Mouse (Mus musculus) G1E (cell line): ENCODE data around the gene Tnf. TPM values are rescaled to one million over a fixed set of nuclear protein-coding genes. Genes with fewer than 3 reads are reported as not detected.

ENCODE experiments used
- ATAC-seq: 2 replicates; pipeline ENCODE4 v1.8.0; 2016; ENCODE audit warnings: mild to moderate bottlenecking; ENCODE audit not compliant: insufficient number of reproducible peaks, poor library complexity, low FRiP score, severe bottlenecking; ENCODE audit errors: extremely low read depth
- DNase-seq: peaks from one replicate; pipeline ENCODE4 v3.0.0; 2012; ENCODE audit warnings: low spot score
- H3K27me3 ChIP-seq: 2 replicates; pipeline ENCODE4 v1.6.1; 2012; ENCODE audit warnings: mild to moderate bottlenecking, low read length, inconsistent platforms; ENCODE audit not compliant: insufficient read depth
- H3K36me3 ChIP-seq: replicated peaks from 2 replicates; pipeline ENCODE3; 2012; ENCODE audit warnings: mild to moderate bottlenecking, inconsistent platforms
- H3K4me1 ChIP-seq: 2 replicates; pipeline ENCODE4 v1.6.1; 2012; ENCODE audit warnings: low read depth, low read length, inconsistent platforms, mixed read lengths; ENCODE audit not compliant: insufficient read depth
- H3K4me3 ChIP-seq: 2 replicates; pipeline ENCODE4 v1.5.1; 2012; ENCODE audit warnings: low read depth, mild to moderate bottlenecking, inconsistent platforms, low read length, moderate library complexity, mixed read lengths
- H3K9me3 ChIP-seq: replicated peaks from 2 replicates; pipeline ENCODE4 v1.6.1; 2012; ENCODE audit warnings: inconsistent platforms
- CTCF ChIP-seq: IDR thresholded peaks from 2 replicates; pipeline ENCODE4 v1.5.1; 2012; ENCODE audit warnings: low read depth, low read length, inconsistent platforms, mixed read lengths
- GATA1 ChIP-seq: IDR thresholded peaks from 2 replicates; pipeline ENCODE4 v1.6.1; 2012; ENCODE audit warnings: borderline replicate concordance, low read length, inconsistent platforms, mixed read lengths
- GATA2 ChIP-seq: IDR thresholded peaks from 2 replicates; pipeline ENCODE4 v1.6.1; 2012; ENCODE audit warnings: low read depth, low read length, inconsistent platforms, borderline replicate concordance
- POLR2AphosphoS5 ChIP-seq: IDR thresholded peaks from 2 replicates; pipeline ENCODE4 v1.6.1; 2012; ENCODE audit warnings: low read depth, low read length, inconsistent platforms; ENCODE audit not compliant: insufficient replicate concordance
- TAL1 ChIP-seq: conservative IDR thresholded peaks from 2 replicates; pipeline ENCODE4 v1.6.1; 2012; ENCODE audit warnings: low read depth, low read length, inconsistent platforms, mixed read lengths
- polyA plus RNA-seq: library from polyadenylated mRNA; stranded (reverse); fragments of >175 nt; gene quantifications from 2 replicates; pipeline ENCODE4 v1.2.3, GENCODE M21; 2012
- total RNA-seq, 2 experiments: library from RNA; stranded (forward) in 1 of 2; stranded (reverse) in 1 of 2; fragments of 200-1000 nt in 1 of 2; fragments of >200 nt in 1 of 2; fragmentation: Nextera tagmentation in 1 of 2; gene quantifications; 2 replicates each; pipeline ENCODE4 v1.2.3; 2014 to 2017

Gene Tnf
- total and polyA plus RNA-seq, 3 experiments: 0.04 to 1.4 (median 0.68) TPM

DNA sequence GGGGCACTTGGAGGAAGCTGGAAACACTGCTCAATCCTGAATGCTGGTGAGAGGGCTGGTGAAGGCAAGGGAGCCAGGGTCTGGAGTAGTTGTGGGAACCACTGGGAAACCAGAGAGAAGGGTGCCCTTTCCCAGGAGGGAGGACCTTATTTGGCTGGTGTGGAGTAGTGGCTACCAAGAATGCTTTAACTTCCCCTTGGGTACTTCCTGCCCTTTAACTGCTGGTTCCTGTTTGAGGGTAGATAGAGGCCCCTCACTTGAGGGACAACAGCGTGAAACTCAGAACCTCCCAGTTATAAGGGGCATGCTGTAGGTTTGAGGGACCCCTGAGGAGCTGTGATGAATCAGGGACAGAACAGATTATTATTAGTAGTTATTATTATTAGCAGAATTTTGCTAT lies 12.6 kb downstream of the Tnf start:
- Histone ChIP-seq H3K36me3 (peaks cover 9% of the 10 kb centered on the region), H3K9me3 (no peaks in the 10 kb centered on the region), H3K4me1 (peaks cover 77% of the 10 kb centered on the region), H3K4me3 (no peak overlapping the region; the same call in 1 of the 2 replicates), H3K27me3 (peaks cover 3% of the 10 kb centered on the region; the same call in 1 of the 2 replicates)
- DNase-seq: no peak
- TF ChIP-seq POLR2AphosphoS5 (no peak), TAL1 (no peak), CTCF (no peak), GATA2 (no peak), GATA1 (no peak)
- no peak for ATAC-seq

DNA sequence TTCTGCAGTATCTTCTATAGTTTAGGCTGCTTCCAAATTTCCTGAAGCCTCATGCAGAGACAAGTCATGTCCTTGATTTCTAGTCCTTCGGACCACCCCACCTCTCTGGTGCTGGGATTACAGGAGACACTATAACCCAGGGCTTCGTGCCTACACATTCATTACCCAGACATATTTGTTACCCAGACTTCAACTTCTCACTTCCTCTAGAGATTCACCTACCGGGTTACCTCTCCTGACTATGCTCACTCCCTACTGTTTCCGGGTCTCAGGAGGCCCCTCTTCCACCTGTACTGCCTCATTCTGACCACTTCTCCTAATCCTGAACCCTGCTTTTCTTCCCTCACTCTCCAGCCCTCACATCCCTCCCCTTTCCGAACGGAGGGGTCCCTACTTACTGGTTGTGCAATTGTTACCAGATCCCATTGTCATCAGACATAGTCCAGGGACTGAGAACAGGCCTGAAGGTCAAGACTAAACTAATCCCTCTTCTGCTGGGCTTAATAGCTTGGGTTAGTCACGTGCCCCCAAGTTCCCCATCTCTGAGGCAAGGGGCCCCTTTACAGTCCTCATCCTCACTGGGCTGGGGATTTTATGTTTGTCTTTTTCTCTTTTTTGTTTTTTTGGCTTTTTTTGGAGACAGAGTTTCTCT lies 13.7 kb downstream of the Tnf start, which contains the start of gene Lst1:
Gene Lst1 (minus strand): TSS at position 481 of the 652 bp plus-strand sequence.
- Histone ChIP-seq H3K4me3 (peak within 1 kb of the TSS; percentile 60), H3K36me3 (peaks cover 15% of the 10 kb centered on the region), H3K4me1 (peaks cover 68% of the 10 kb centered on the region), H3K9me3 (no peaks in the 10 kb centered on the region), H3K27me3 (no peaks in the 10 kb centered on the region)
- DNase-seq (no peak), ATAC-seq (0 out of 2 replicates have a peak, but pooled peaks have one; percentile 32)
- TF ChIP-seq POLR2AphosphoS5: no peak
- no peak for TF ChIP-seq CTCF
- no peak for TF ChIP-seq GATA1
- no peak for TF ChIP-seq TAL1
- TF ChIP-seq GATA2: no peak

DNA sequence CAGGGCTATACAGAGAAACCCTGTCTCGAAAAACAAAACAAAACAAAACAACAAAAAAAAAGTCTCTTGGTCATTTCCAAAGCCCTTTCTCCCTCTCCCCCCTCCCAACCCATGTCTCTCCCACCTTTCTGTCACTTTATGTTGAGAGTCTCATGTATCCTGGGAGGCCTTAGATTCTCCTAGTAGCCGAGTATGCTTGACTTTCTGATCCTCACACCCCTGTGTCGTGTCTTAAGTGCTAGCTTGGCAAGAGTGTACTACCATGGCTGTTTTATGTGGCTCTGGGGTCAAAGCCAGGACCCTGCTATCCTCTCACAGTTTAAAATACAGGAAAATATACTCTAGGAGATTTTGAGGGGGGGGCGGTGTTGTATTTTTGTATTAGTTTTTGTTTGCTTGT lies 14.5 kb downstream of the Tnf start:
- no peak for DNase-seq
- H3K4me1 ChIP-seq: peaks cover 66% of the 10 kb centered on the region

DNA sequence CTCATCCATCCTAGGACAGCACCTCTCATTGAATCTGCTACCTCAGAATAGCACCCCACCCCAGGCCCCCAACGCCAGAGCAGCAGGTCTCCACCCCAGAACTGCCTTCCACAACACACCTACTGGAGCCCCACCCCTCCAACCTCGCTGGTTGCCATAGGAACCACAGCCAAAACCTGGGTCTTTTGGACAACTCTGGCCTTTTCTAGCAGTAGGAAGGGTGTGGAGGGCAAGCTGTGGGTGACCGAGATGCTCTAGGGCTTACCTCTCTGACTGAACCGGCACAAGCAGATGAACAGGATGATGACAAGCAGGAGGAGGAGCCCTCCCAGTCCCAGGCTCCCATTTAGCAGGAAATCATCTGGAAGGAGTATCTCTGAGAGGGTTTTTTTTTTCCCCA lies 15.1 kb downstream of the Tnf start:
- H3K4me3 ChIP-seq: peak overlapping the region; percentile 66
- no peaks in the 10 kb centered on the region for H3K9me3 ChIP-seq
- no peaks in the 10 kb centered on the region for H3K27me3 ChIP-seq
- ATAC-seq: peak; percentile 24; the same call in 1 of the 2 replicates
- H3K4me1 ChIP-seq: peaks cover 63% of the 10 kb centered on the region
- H3K36me3 ChIP-seq: peaks cover 15% of the 10 kb centered on the region
- TF ChIP-seq GATA2 (no peak), GATA1 (no peak), CTCF (no peak)
- no peak for DNase-seq

More for the DNA sequence above, 14.5 kb downstream of the Tnf start:
- no peaks in the 10 kb centered on the region for H3K27me3 ChIP-seq
- ATAC-seq: no peak
- TF ChIP-seq TAL1 (no peak), CTCF (no peak), GATA2 (no peak), GATA1 (no peak), POLR2AphosphoS5 (no peak)
- peaks cover 15% of the 10 kb centered on the region for H3K36me3 ChIP-seq
- H3K9me3 ChIP-seq: no peaks in the 10 kb centered on the region
- peak overlapping the region; percentile 60; the same call in 1 of the 2 replicates for H3K4me3 ChIP-seq

DNA sequence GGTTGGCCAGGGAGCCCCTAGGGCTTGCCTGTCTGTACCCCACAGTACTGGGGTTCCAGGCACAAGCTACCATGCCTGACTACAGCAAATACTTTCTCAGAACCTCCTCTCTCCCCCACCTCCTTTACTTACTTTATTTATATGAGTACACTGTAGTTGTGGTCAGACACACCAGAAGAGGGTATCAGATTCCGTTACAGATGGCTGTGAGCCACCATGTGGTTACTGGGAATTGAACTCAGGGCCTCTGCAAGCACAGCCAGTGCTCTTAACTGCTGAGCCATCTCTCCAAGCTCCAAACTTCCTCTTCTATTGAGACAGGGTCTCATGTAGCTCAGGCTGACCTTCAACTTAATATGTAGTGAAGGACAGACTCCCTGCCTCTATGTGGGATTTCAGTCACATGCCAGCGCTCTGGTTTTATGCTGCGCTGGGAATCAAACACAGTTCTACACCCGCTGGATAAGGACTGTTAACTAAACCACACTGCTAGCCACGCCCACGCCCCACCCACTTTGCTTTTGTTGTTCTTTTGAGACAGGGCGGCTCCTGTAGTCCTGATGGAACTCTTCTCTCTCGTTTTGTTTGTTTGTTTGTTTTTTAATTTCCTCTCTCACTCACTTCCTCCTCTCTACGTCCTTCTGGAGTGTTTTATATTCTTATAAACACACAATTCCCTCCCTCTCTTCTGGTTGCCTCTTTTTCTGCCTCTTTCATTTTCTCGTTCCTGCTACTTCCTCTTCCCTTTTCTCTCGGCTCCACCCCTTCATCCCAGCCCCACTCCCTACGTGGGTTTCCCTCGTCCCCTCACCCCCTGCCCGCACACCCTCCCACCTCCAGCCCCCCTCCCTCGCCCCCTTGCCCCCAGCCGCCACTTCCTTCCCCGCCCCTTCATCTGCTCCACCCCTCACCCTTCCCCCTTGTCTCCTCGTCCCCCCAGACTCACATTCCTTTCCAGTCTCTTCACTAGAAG lies 15.9 kb downstream of the Tnf start:
- Histone ChIP-seq H3K4me1 (peaks cover 62% of the 10 kb centered on the region), H3K27me3 (no peaks in the 10 kb centered on the region), H3K4me3 (peak overlapping the region; percentile 66), H3K9me3 (no peaks in the 10 kb centered on the region), H3K36me3 (peaks cover 15% of the 10 kb centered on the region)
- ATAC-seq (0 out of 2 replicates have a peak, but pooled peaks have one; percentile 19), DNase-seq (peak; percentile 72)
- no peak for TF ChIP-seq GATA1
- no peak for TF ChIP-seq GATA2
- TF ChIP-seq CTCF: no peak
- no peak for TF ChIP-seq POLR2AphosphoS5
- TF ChIP-seq TAL1: no peak

DNA sequence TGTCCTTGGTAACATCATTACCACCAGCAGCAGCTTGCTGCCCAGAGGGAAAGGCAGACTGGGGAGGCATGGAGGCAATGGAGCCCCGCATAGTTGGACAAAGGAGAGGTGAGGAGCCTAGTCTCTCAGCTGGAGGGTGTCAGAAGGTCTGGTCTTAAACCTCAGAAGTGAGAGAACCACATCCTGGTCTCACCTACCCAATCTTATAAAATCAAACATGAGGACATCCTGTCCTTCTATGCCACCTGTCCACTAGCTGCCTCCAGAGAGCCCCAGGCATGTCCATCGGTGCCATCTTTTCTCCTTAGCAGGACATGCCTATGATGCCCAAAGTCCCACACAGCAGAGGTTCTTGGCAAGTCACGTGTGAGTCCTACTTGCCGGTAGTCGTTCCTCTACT lies 21.7 kb downstream of the Tnf start:
- H3K36me3 ChIP-seq: peaks cover 13% of the 10 kb centered on the region
- H3K4me1 ChIP-seq: peaks cover 31% of the 10 kb centered on the region
- no peaks in the 10 kb centered on the region for H3K27me3 ChIP-seq
- no peaks in the 10 kb centered on the region for H3K9me3 ChIP-seq
- TF ChIP-seq TAL1: no peak
- TF ChIP-seq CTCF: no peak
- no peak for TF ChIP-seq POLR2AphosphoS5
- TF ChIP-seq GATA1: no peak
- TF ChIP-seq GATA2: no peak
- ATAC-seq: no peak
- no peak overlapping the region for H3K4me3 ChIP-seq
- DNase-seq: no peak
